Comparison of ENCODE assay signal across 9 mouse cellular contexts in genomic region chr17:87331336-87332141, GRCm38 (mm10). TPM values are rescaled to one million over a fixed set of nuclear protein-coding genes. Genes with fewer than 3 reads are reported as not detected.
DNase-seq lines count a peak whose midpoint lies in the region; ATAC-seq lines count a peak whose summit lies in the region.
"Had no signal": no experiment of that assay in that cellular context is flagged by ENCODE, and none has a peak within 500 bp of the region (broad histone marks: within the 10 kb centered on the region; RNA-seq: fewer than 3 reads in every experiment).

No protein-coding gene starts in this region.

- peak overlapping the region; percentile 26 for H3K4me2 ChIP-seq in heart, embryonic 15.5 days
- H3K4me2 ChIP-seq in hindbrain, embryonic 13.5 days = peak overlapping the region; percentile 33
- H3K4me2 ChIP-seq in neural tube, embryonic 12.5 days (replicated peaks) = peak overlapping the region; percentile 46
- H3K4me2 ChIP-seq: liver, embryonic 13.5 days had no signal

- DNase-seq in heart, adult 9 months (ENCODE audit: low spot score in 2 of 2) = no peak
- peak; percentile 78 for DNase-seq in cerebellum, adult 9-11 months
- DNase-seq in B cell, adult 2 months = no peak
- DNase-seq in thymus, adult 18-20 months = no peak
- DNase-seq in spleen, adult 12 weeks (ENCODE audit: low spot score) = no peak
- DNase-seq: liver, embryonic 13.5 days had no signal

- H3K4me1 ChIP-seq in heart, embryonic 15.5 days (replicated peaks) = peaks cover 20% of the 10 kb centered on the region
- peaks cover 46% of the 10 kb centered on the region for H3K4me1 ChIP-seq in hindbrain, embryonic 13.5 days (replicated peaks)
- H3K4me1 ChIP-seq in neural tube, embryonic 12.5 days = peaks cover 53% of the 10 kb centered on the region

- H3K27ac ChIP-seq in heart, embryonic 15.5 days = no peak overlapping the region
- peak overlapping the region; percentile 88 for H3K27ac ChIP-seq in hindbrain, embryonic 13.5 days
- peak overlapping the region; percentile 79 for H3K27ac ChIP-seq in neural tube, embryonic 12.5 days
- H3K27ac ChIP-seq: liver, embryonic 13.5 days had no signal

- WGBS in heart, embryonic 15.5 days = 50% methylated on average over 11 of the region's 11 CpGs
- 26% methylated on average over 11 of the region's 11 CpGs for WGBS in hindbrain, embryonic 13.5 days
- WGBS in neural tube, embryonic 12.5 days = 31% methylated on average over 11 of the region's 11 CpGs

- peak overlapping the region; percentile 10; the same call in 1 of the 2 replicates for H3K4me3 ChIP-seq in heart, embryonic 15.5 days
- no peak overlapping the region for H3K4me3 ChIP-seq in hindbrain, embryonic 13.5 days
- H3K4me3 ChIP-seq in neural tube, embryonic 12.5 days = no peak overlapping the region
- H3K4me3 ChIP-seq: liver, embryonic 13.5 days had no signal

- no peaks in the 10 kb centered on the region for H3K36me3 ChIP-seq in heart, embryonic 15.5 days
- H3K36me3 ChIP-seq in hindbrain, embryonic 13.5 days = no peaks in the 10 kb centered on the region
- no peaks in the 10 kb centered on the region for H3K36me3 ChIP-seq in neural tube, embryonic 12.5 days

- no peak overlapping the region for H3K9ac ChIP-seq in heart, embryonic 15.5 days
- H3K9ac ChIP-seq in hindbrain, embryonic 13.5 days = no peak overlapping the region
- H3K9ac ChIP-seq in neural tube, embryonic 12.5 days = no peak overlapping the region
- H3K9ac ChIP-seq: liver, embryonic 13.5 days had no signal

- H3K27me3 ChIP-seq in heart, embryonic 15.5 days = peaks cover 13% of the 10 kb centered on the region; the same call in 1 of the 2 replicates
- no peaks in the 10 kb centered on the region for H3K27me3 ChIP-seq in hindbrain, embryonic 13.5 days
- H3K27me3 ChIP-seq in neural tube, embryonic 12.5 days (replicated peaks) = no peaks in the 10 kb centered on the region
- H3K27me3 ChIP-seq: liver, embryonic 13.5 days had no signal

- H3K9me3 ChIP-seq in heart, embryonic 15.5 days (replicated peaks) = no peaks in the 10 kb centered on the region
- no peaks in the 10 kb centered on the region for H3K9me3 ChIP-seq in hindbrain, embryonic 13.5 days
- H3K9me3 ChIP-seq in neural tube, embryonic 12.5 days = no peaks in the 10 kb centered on the region

- no peak for ATAC-seq in heart, embryonic 15.5 days (replicated peaks; ENCODE audit: insufficient number of reproducible peaks, insufficient read depth, low FRiP score, low read depth)
- ATAC-seq in hindbrain, embryonic 13.5 days (ENCODE audit: low FRiP score) = peak; percentile 46
- peak; percentile 36 for ATAC-seq in neural tube, embryonic 12.5 days (ENCODE audit: low FRiP score, low read depth)

RNA-seq across cellular contexts. Expression of gene Ttc7, which starts 48.9 kb away (rescaled TPM):
- 2.8 and 7.1 TPM in 2 replicates for polyA plus RNA-seq in heart, embryonic 15.5 days (2015; fragmentation: Nextera tagmentation; extraction: Ambion mirVana)
- polyA plus RNA-seq in hindbrain, embryonic 13.5 days (2015; fragmentation: Nextera tagmentation; extraction: Ambion mirVana) = 4.2 and 5.7 TPM in 2 replicates
- polyA plus RNA-seq in neural tube, embryonic 12.5 days (2016; fragmentation: Nextera tagmentation; extraction: Ambion mirVana) = 5.1 and 5.9 TPM in 2 replicates
